Mouse (Mus musculus) liver, postnatal 0 days (tissue): Measurements from ENCODE around the gene Kctd21.

Source experiments
- CTCF ChIP-seq: sonication (generic); IDR thresholded peaks from 2 replicates; pipeline ENCODE4 v1.5.1; 2016; ENCODE audit warnings: antibody characterized with exemption, low read depth
- EP300 ChIP-seq: IDR thresholded peaks from 2 replicates; pipeline ENCODE4 v1.6.1; 2016; ENCODE audit warnings: antibody characterized with exemption, low read depth, mild to moderate bottlenecking

DNA sequence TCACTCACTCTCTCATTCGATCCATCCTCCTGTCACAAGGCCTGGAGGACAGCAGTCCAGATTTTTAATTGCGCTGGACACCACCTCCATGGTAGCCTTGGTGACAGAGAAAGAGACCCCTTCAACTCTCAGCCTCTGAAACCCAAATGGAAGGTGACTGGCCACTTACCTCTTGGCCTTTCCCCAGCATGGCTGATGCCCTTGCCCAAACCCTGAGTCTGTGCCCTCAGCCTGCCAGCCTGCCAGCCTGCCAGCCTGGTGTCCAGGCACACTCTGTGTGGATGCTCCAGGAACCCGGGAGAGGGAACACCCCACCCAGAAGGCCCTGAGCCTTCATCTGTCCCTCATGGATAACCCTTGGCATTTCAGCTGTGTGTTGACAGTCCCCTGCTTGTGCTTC is 2.5 kb upstream of the Kctd21 start:
- TF ChIP-seq CTCF = no peak
- TF ChIP-seq EP300 = no peak
